Mouse (Mus musculus) kidney, adult 2 months (tissue): ENCODE data around the gene Sp7.
"Not testable (repeated sequence)": the region's sequence is repeated elsewhere in the genome, so short reads cannot be mapped to it uniquely, and the experiment has no call there.

ENCODE experiments used
- CTCF ChIP-seq: fragments of 200-500 bp; conservative IDR thresholded peaks from 2 replicates; pipeline ENCODE4 v1.5.1; 2011; ENCODE audit warnings: low read depth, mild to moderate bottlenecking, control low read depth, low read length, moderate library complexity, mixed read lengths; ENCODE audit not compliant: insufficient read depth, insufficient read length
- POLR2A ChIP-seq: fragments of 200-500 bp; IDR thresholded peaks from one replicate; pipeline ENCODE4 v1.6.1; 2011; ENCODE audit warnings: low read depth, low read length, control low read depth

- TF ChIP-seq CTCF, POLR2A: not testable (repeated sequence)
These were observed 31.1 kb downstream of the Sp7 start for GRCm38 (mm10) chr15:102335925-102336324.
